Mouse (Mus musculus) cerebellum, adult 18-20 months (tissue): ENCODE data around the gene Gm7861.
"Not testable (repeated sequence)": the region's sequence is repeated elsewhere in the genome, so short reads cannot be mapped to it uniquely, and the experiment has no call there.

ENCODE experiments used
- DNase-seq, 2 experiments: peaks; one replicate each; pipeline ENCODE4 v3.0.0; 2021

The Gm7861 gene

DNA sequence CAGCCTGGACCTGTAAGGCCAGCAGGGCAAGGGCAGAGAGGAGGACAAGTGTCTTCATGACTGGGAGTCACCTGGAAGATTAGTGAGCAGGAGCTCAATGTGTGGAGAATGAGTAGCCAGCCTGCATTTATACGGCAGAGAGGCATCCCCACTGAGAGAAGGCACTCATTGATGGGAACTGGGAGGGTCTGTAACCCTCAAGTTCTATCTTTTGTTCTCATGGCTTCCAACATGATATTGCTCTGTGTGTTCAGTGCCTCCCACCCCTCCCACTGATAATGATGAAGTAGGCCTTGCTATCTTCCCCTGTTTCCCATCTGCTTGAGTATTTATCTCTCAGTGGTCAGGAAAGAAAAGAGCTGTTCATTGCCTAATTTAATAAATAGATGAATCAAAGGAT is at the start of gene Gm7861:
Gm7861 (minus strand) TSS at position 101 of the 400 bp plus-strand sequence.
- DNase-seq = not testable (repeated sequence)

DNA sequence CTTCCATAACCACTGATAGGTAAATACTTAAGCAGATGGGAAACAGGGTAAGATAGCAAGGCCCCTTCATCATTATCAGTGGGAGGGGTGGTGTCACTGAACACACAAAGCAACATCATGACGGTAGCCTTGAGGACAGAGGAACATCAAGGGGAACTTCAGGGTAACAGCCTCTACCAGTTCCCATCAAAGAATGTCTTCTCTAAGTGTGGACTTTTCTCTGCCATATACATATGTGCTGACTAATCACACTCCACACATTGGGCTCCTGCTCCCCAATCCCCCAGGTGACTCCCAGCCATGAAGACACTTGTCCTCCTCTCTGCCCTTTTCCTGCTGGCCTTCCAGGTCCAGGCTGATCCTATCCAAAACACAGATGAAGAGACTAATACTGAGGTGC is 23.6 kb upstream of the Gm7861 start, which contains the start of gene Defa26:
Defa26 (plus strand) TSS at position 301 of the 400 bp plus-strand sequence.
- DNase-seq = not testable (repeated sequence)

DNA sequence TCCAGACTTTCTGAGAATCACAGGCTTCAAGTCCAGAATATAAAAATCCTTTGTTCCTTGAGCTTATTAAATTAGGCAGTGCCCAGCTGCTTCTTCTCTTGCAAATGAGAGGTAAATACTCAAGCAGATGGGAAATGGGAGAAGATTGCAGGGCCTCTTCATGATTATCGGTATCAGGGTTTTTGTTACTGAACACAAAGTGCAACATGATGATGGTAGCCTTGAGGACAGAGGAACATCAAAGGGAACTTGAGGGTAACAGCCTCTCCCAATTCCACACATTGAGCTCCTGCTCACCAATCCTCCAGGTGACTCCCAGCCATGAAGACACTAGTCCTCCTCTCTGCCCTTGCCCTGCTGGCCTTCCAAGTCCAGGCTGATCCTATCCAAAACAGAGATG is 11.6 kb downstream of the Gm7861 start, which contains the start of gene Defa28:
Defa28 (plus strand) TSS at position 301 of the 400 bp plus-strand sequence.
- DNase-seq = not testable (repeated sequence)

DNA sequence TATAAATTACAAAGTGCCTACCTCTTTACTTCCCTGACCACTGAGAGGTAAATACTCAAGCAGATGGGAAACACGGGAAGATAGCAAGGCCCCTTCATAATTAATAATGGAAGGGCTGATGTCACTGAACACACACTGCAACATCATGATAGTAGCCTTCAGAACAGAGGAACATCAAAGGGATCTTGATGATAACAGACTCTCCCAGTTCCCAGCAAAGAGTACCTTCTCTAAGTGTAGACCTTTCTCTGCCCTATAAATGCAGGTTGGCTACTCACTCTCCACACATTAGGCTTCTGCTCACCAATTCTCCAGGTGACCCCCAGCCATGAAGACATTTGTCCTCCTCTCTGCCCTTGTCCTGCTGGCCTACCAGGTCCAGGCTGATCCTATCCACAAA is 29.2 kb downstream of the Gm7861 start, which contains the start of gene Defa37:
Defa37 (plus strand) TSS at position 301 of the 400 bp plus-strand sequence.
- not testable (repeated sequence) for DNase-seq
